Mouse (Mus musculus) retina, postnatal 7 days (tissue): ENCODE results near the gene Uqcrc1.

Source experiments
- DNase-seq: peaks from one replicate; pipeline ENCODE4 v3.0.0-alpha.2; 2012; ENCODE audit warnings: low read depth, low spot score

Gene Uqcrc1

DNA sequence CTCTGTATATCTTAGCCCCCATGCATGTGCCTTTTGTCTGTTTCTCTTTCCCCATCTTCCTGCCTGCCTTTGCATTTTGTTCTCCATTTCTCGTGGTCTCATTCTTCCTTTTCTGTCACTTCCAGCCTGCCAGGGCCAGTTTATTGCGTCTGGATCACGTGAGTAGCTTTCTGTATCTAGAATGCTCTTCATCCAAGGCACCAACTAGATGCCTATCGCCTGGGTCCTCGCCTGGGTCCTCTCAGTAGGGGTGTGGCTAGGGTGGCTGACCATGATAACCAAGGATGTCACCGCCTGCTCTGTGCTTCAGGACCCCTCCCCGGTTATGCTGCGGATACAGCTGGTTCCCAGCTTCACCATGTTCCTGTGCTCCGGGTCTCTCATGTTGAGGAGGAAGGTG, 46.8 kb downstream of the Uqcrc1 start:
- no peak for DNase-seq

DNA sequence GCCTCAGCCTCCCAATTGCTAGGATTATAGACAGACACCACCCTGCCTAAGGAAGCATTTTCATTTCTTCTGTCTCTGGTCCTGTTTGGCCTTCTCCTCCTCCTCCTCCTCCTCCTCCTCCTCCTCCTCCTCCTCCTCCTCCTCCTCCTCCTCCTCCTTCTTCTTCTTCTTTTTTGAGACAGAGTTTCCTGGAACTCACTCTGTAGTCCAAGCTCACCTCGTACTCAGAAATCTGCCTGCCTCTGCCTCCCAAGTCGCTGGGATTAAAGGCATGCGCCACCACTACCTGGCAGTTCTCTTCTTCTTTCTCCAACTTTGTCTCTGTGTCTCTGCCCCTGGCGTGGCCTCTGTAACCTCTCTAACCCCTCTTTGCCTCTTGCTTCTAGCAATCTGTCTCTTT, 49.3 kb downstream of the Uqcrc1 start, which contains the start of gene Ucn2:
Gene Ucn2, plus strand, starts transcription at position 301 of the 400 bp plus-strand sequence.
- DNase-seq = no peak

DNA sequence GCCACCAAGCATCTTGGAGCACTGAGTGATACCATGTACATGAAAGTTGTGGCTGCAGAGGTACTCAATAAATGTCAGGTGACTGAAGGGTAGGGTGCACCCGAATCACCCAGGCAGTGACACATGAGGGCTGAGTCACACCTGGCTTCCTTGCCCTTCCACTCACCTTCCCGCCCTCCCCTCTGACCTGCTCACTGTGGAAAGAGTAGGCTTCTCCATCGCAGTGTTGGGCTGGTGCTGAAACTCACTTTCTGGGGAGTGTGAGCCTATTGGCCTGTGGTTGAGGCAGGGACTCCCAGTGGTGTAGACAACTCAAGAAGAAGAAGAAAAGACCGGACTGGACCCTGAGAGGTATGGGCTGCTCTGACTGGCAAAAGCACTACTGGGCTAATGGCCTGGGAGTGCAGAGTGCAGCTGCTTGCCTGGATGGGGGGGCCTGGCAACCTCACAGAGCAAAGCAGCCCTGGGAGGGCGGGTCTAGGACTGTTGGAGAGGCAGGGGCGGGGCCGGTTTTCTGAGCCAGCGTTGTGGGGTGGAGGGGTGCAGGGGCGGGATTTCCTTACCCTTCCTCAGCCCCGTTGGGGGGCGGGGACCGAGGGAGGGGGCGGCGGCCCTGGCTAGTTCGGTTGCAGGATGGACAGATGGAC, 51.4 kb downstream of the Uqcrc1 start:
- no peak for DNase-seq

DNA sequence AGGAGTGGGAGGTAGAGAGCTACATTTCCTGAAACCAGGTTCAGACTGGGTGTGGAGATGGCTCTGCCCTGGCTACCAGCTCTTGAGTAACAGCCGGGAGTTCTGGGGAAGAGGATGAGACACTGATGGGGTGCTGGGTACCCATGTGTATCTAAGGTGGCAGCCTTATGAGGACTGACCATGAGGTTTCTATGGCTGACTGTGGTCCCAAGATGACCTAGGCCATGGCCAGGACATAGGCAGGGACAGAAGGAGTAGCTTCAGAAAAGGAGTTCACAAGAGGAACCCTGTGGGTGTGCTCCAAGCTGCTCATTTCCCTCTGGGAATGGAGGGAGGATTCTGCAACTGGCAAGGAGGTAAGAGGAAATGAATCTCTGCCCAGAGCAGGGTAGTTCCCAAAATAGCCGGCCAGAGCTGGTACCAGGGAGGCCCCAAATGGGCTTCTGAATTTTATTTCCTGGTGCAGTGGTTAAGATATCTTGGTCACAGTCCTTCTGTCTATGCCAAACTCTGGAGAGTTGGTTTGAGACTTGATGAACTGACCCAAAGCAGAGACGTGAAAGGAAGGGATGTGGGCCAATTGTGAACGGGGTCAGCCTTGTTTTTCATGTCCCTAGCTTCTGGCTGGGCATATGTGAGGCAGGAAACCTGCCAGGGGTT, 53.5 kb downstream of the Uqcrc1 start:
- DNase-seq = no peak

DNA sequence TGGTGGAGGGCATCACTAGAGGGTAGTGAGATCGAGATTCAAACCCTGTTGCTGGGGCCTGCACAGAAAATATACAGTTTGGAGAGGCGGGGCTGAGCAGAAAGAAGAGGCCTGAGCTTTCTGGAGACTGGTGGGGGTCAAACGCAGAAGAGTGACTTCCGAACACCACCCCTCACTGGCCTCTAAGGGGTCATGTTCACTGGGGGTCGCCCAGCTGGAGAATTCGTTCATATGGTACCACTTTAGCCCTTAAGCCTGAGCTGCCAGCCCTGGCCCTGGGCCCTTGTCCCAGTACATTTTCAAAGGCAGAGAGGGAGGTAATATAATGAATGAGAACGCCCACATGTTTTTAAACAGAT, 54.0 kb downstream of the Uqcrc1 start:
- DNase-seq = no peak

DNA sequence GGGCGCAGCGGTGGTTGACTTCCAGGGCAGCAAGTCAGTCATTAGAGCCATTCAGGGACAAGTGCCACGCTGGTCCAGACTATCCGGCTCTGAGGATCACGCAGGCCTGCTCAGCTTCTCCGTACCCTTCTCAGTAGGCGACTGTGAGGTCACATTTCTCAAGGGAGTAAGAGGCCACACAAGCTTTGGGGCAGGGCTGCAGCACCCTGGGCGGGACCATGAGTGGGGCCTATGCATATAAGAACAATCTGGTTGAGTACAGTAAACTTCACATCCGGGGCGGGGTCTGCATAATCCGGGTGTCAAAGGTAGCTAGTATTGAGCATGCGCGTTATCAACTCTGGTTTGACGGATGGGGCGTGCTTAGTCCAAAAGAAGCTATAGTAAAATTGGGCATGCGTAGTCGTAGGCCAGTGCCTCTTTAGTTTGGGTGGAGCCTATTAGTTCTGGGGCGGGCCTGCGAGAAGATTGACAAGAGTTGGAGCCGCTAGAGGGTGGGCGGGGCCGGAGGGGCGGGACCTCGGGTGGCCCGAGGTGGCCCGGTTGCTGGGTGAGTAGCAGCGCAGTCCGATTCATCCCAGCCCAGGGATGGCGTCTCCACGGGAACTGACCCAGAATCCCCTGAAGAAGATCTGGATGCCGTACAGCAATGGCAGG, 55.1 kb downstream of the Uqcrc1 start, which contains the start of gene Pfkfb4:
Gene Pfkfb4, plus strand, starts transcription at position 351 of the 657 bp plus-strand sequence.
- peak; percentile 95 for DNase-seq

DNA sequence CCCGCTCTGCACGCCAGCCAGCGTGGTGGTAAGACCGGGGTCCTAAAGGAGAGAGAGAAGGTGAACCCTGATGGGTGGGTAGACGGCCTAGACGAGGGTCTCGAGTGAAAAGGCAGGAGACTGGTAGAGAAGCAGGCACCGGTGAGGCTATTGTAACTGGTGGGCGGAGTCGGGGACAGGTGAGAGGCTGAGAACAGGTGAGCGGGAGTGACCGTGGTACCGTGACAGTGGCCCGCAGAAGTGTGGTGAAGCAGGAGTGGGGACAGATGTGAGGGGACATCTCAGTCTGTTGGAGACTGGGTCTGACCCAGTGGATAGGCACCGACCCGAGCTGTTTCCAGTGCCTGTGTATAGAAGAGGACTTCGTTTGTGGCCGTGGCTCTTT, 55.6 kb downstream of the Uqcrc1 start:
- DNase-seq = no peak

DNA sequence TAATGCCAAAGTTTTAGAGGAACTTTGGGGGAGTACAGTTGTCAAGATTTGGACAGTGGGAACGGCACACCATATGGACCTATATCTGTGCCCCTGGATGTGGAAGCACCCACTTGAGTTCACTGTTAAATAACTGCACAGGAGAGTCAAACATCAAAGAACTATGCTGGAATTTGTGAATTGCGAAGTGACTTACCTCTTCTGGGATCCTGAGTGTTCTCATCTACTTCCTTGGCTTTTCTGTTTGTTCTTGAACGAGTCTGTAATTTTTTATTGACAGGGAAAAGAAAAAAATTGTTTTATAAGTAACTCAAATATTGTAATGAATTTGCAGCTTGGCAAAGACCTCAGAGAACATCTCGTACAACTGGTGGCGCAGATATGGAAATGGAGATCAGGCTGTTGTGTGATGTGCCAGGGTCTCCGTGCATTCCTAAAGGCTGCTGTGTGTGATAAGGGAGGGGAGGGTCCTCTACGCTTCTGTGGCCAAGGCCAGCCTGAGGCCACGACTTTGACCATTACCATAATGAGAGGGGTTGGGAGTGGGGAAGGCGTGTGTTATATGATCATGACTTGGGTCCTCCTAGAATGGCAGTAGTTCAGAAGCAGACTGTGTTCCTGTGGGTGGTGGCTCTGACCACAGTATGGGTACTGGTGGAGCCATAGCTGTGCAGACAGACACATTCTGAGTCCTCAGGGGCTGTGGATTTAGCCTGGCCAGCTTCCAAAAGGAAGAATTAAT, 56.4 kb downstream of the Uqcrc1 start:
- DNase-seq = no peak

DNA sequence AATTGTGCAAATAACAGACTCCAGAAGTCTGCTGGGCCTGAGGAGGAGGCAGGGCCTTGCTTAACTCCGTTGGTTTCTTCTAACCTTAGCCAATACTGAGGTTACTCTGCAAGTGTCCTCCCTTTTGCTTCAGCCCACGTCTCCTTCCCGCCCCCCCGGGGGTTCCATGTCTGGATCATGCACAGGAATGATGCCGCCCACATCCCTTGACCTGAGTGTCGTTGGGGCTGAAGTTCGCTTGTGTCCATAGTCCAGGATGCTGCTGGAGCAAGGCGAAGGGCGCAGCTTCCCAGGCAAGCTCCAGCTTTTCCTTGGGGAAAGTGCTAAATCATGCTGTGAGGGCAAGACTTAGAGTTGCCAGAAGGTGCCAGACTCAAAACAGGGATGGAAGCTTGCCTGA, 60.0 kb downstream of the Uqcrc1 start:
- DNase-seq = no peak

DNA sequence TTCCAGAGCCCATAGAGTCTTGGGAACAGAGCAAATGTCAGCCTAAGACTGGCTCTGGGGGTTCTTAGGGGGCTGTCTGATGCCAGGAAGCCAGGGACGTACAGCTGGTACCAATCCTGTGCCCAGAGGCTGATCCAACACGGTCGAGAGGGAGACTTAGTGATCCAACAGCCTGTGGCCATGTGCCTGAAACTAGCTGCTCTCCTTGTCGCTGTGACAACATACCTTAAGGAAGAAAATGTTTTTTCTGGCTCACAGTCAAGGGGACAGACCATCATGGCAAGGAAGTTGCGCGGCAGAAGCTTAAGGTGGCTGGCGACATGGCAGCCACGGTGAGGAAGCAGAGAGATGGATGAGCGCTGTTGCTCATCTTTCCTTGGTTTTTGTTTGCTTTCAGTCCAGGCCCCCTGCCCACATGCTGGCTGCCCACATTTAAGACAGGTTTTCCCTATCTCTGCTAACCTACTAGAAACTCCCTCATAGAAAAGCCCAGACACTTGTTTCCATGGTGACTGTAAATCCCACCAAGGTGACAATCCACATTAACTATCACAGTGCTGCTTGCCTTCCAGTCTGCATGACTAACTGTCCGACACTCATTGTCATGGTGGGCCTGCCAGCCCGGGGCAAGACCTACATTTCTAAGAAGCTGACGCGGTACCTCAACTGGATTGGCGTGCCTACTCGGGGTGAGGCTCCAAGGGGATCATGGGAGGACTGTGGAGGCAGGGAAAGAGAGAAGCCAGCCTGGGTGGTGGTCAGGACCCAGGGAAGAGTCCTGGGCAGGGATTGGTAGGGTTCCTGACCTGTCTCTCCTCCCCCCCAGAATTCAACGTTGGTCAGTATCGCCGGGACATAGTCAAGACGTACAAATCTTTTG, 62.1 kb downstream of the Uqcrc1 start:
- DNase-seq = no peak

DNA sequence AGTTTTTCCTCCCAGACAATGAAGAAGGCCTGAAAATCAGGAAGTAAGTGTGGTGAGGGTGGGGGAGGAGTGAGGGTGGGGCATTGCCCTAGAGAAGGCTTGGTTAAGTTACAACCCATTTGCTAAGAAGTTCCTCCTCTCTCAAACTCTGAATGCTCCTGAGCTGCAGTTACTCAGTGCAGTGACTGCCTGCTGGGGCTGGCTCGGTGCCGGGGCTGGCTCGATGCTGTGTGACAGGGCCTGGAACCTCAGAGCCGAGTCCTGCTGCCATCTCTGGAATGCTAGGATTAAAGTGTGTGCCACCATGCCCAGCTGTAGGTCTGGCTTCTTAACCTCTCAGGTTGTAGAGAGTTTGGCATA, 62.7 kb downstream of the Uqcrc1 start:
- DNase-seq = no peak
